Mouse (Mus musculus) adrenal gland, adult 18-20 months (tissue): ENCODE measurements around the gene Engase. TPM values are rescaled to one million over a fixed set of nuclear protein-coding genes. Genes with fewer than 3 reads are reported as not detected.
A peak's percentile ranks its signal among the peaks of the same experiment; 100 is the strongest.

ENCODE experiments used
- DNase-seq, 2 experiments: peaks; one replicate each; pipeline ENCODE4 v3.0.0; 2021 to 2022; ENCODE audit warnings: low spot score in 2 of 2
- total RNA-seq, 2 experiments: library from RNA; stranded (reverse); gene quantifications; 1 replicate in 1 of 2; 2 replicates in 1 of 2; pipeline ENCODE4 v1.2.3; 2021

Engase gene
- total RNA-seq, 2 experiments from 2014 or later, result 7.3 to 12.4 TPM

GRCm38 (mm10) chr11:118486881-118487772 is 10.5 kb downstream of the Engase start:
- DNase-seq, result no peak

GRCm38 (mm10) chr11:118488191-118488906 is 11.7 kb downstream of the Engase start:
- no peak for DNase-seq

DNA sequence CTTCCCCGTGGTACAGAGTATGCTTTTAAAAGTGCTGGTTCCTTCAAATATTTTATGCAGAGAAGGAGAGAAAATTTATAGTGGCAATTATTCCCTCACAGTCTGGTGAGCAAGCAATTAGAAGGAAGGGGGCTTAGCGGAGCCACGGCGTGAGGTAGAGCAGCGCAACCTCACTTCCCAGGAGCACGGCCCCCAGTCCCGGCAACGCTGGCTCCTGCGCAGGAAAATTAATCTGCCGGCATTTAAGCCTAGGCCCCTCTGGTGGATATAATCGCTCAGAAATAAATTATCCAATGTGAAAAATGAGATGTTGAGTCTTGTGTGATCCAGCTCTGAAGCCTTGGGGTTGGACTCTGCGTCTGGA is 12.3 kb downstream of the Engase start:
- DNase-seq, result no peak

DNA sequence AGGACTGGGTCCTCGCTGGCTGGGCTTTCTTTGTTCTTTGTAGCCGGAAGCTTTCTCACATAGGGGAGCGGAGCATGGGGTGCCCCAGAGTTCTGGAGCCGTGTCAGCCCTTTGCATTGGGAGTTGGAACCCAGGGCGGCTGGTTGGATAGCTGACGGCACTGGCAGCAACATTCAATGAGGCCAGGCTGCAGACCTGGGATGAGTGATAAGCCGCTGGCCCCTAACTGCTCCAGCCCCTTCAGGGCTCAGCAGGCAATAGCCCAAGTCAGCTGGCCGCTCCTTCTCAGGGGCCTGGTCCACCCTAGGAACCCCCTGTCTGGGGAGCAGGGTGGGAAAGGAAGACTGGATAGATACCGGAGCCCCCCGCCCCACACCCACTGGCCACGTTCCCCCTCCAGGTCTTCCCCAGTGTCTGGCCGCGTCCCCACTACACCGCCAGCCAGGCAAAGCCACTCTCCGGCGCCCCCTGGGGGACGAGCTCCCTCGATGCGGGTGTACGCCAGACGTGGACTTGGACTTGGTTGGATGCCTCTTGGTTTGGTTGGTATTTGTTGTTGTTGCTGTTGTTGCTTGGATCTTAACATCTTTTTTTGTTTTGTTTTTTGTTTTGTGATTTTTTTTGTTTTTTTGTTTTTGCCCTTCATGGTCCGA is 14.1 kb downstream of the Engase start:
- DNase-seq, result peak; percentile 83 to 91

GRCm38 (mm10) chr11:118491230-118491629 is 14.6 kb downstream of the Engase start:
- no peak for DNase-seq

GRCm38 (mm10) chr11:118493458-118493857 is 16.8 kb downstream of the Engase start:
- DNase-seq, result no peak

DNA sequence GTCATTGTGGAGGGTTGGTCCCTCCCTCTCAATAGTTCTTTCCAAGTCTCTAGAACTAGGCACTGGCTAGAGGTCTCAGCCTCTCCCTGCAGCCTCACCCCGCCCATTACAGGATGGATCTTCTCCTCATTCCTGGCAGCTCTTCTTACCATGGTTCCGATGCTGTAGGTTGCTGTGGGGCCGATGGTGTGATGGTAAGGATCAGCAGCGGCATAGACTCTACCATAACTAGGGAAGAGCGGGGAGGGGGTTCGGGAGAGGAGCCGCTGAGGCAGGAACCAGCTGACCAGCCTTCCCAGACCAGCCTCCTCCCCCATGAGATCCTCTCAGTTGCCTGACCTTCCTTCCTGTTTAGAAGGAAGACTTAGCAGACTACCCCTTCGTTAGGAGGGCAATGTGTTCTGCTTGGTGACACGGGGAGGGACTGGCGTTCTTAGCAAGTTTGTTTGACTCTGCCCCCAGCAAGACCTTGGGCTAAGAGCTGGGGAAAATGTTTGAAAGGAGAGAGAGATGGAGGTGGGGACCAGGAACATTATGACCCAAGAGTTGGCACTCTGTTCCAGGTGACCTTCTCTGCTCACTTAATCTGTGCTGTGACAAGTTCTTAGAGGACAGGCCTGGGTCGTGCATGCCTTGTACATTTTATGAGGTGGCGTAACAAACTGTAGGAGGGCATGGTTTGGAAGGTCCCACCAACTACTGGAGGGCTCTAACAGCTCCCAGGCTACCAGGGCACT is 17.5 kb downstream of the Engase start:
- DNase-seq, result no peak

GRCm38 (mm10) chr11:118495065-118495464 is 18.4 kb downstream of the Engase start:
- no peak for DNase-seq

- DNase-seq, result no peak
Observed at GRCm38 (mm10) chr11:118496066-118496689, 19.5 kb downstream of the Engase start.

- no peak for DNase-seq
Observed at GRCm38 (mm10) chr11:118502990-118503389, 26.4 kb downstream of the Engase start.

DNA sequence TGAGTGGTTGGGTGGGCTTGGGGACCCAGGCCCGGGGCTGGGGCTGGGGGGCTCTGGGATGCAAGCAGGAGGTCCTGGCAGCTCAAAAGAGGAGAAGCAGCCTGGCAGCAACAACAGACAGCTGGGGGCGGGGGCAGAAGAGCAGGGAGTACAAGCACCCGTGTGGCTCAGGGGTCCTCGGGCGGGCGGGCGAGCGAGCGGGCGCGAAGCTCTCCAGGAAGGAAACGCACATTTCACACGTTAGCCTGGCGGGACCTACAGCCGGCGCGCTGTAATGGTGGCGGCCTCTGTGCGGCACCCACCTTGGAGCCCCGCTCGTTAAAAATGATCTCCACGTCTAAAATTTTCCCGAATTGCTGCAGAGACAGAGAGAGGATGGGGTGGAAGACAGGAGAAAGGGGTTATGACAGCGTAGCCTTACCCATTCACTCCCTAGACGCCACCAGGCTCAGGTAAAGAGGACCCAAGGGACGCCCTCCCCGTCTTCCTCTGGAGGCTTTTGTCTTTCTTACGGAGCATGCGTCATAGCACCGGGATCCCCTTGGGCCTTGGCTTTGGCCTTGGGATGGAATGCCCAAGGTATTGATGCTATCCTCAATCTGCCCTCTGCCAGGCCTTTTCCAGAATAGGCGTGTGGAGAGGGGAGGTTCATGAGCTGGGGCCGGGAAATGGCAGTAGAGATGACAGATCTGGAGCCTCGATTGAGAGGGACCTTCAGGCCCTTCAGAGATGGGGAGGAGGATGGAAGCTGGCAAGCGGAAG is 27.0 kb downstream of the Engase start:
- peak in 1 of 2 experiments; percentile 28 for DNase-seq

DNA sequence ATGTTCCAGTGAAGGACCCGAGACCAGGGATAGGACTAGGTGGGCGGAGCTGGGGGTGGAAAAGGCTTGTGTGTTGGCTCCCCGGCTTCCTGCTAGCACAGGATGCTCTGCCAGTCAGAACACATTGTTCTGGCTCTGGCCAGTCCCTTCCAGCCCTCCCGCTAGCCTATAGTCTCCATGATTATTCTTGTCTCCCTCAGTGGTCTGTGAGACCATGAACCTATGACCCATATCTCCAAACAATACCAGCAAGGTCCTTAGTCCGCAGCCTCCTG is 27.5 kb downstream of the Engase start:
- DNase-seq, result no peak

GRCm38 (mm10) chr11:118507095-118507494 is 30.5 kb downstream of the Engase start:
- no peak for DNase-seq

DNA sequence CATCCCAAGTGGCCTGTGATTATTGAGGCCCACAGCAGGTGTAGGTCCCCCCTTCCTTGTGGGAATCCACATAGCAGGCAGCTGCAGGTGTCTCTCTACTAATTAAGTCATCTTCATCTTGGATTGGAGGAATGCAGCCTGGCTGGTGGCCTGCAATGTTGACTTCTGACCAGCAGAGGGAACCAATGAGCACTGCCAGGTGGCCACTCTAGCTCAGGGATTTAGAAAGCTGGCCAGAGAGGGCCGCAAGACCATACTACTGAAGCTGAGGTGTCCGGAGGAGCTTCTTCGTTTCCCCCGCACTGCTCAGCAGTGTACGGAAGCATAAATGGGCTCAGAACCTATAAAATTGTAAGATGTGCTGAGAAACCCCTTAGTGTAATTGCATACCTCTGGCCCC is 31.3 kb downstream of the Engase start:
- peak; percentile 75 to 80 for DNase-seq

GRCm38 (mm10) chr11:118508341-118508740 is 31.7 kb downstream of the Engase start:
- no peak for DNase-seq

DNA sequence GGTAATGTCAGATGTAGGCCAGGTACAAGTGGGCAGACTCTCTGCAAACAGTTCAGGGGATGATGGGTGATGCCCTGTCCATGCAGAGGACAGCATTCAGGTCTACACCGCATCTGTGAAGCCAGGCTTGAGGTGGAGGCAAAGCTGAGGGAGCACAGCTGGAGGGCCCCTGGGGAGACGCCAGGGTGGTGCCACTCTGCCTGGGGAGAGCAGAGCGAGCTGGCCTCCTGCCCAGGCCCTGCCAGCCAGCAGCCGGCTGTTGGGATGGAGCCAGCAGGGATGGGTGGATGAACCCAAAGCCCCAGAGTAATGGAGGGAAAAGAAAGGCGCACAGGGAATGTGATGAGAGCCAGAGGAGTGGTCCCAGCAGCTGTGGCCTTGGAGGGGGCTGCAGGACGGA is 35.2 kb downstream of the Engase start:
- peak; percentile 41 to 53 for DNase-seq

- DNase-seq, result no peak
Observed at GRCm38 (mm10) chr11:118512257-118512910, 35.8 kb downstream of the Engase start.

GRCm38 (mm10) chr11:118517924-118518323 is 41.3 kb downstream of the Engase start:
- DNase-seq, result no peak

DNA sequence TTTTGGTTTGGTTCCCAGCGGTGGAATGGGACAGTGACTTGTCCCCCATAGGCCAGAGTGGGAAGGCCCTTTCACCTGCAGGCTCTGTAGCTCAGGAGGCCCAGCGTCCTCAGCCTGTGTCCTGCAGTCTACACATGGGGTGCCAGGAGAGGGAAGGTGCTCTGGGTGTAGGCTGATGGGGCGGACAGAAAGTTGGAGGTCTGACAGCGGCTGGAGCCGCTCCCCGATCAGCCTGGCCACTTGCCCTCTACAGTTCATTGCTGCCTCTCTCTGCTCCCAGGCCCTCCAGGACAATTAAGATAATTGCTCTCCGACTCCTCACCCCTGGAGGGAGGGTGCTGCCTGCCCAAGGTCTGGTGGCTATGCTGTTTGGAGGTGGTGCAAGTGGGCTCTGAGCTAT is 42.1 kb downstream of the Engase start:
- DNase-seq, result no peak

- no peak for DNase-seq
Observed at GRCm38 (mm10) chr11:118520251-118520650, 43.6 kb downstream of the Engase start.
